Mouse (Mus musculus) kidney, postnatal 4 days (tissue): ENCODE results near the gene 2310057M21Rik.
A peak's percentile ranks its signal among the peaks of the same experiment; 100 is the strongest.

Experiments used
- DNase-seq, 2 experiments: peaks; one replicate each; pipeline ENCODE4 v3.0.0; 2021; ENCODE audit warnings: mixed read lengths in 2 of 2

2310057M21Rik gene

GRCm38 (mm10) chr7:131318340-131318739 lies 44.2 kb downstream of the 2310057M21Rik start:
- no peak for DNase-seq

- no peak for DNase-seq
Measured at GRCm38 (mm10) chr7:131317587-131317986, 45.0 kb downstream of the 2310057M21Rik start.

GRCm38 (mm10) chr7:131314493-131314892 lies 48.1 kb downstream of the 2310057M21Rik start:
- no peak for DNase-seq

- DNase-seq = no peak
Measured at GRCm38 (mm10) chr7:131306733-131307132, 55.8 kb downstream of the 2310057M21Rik start.

- DNase-seq = no peak
Measured at GRCm38 (mm10) chr7:131303340-131303739, 59.2 kb downstream of the 2310057M21Rik start.

GRCm38 (mm10) chr7:131297151-131297550 lies 65.4 kb downstream of the 2310057M21Rik start:
- DNase-seq = peak; percentile 7 to 18
